Mouse (Mus musculus): ENCODE data around the gene Xylb.

GRCm38 (mm10) chr9:119324130-119324529 lies 33.1 kb upstream of the Xylb start:
- TF ChIP-seq CTCF (IDR thresholded peaks at IDR 0.05; ENCODE audit: low read depth) (no peak), EP300 (IDR thresholded peaks at IDR 0.05; ENCODE audit: low read depth) (no peak)

All from liver, postnatal 0 days (tissue).